Mouse (Mus musculus) megakaryocyte, adult 5-6 weeks (primary cell): ENCODE data around the gene Trim45. TPM values are rescaled to one million over a fixed set of nuclear protein-coding genes. Genes with fewer than 3 reads are reported as not detected.

Source experiments
- ATAC-seq: 2 replicates; pipeline ENCODE4 v1.8.0; 2016; ENCODE audit warnings: mild to moderate bottlenecking, inconsistent platforms; ENCODE audit not compliant: poor library complexity, severe bottlenecking
- total RNA-seq, 2 experiments: library from RNA; stranded (forward) in 1 of 2; stranded (reverse) in 1 of 2; fragments of 153-499, 151-499 nt in 1 of 2; fragments of 221-1000, 200-1000 nt in 1 of 2; gene quantifications; 2 replicates each; pipeline versions ENCODE4 v1.2.3 to v1.2.4; 2015 to 2017

The Trim45 gene
- 0.83 and 0.98 TPM in 2 replicates for total RNA-seq (2015)
- total RNA-seq (2017), result 2.4 and 4.4 TPM in 2 replicates

DNA sequence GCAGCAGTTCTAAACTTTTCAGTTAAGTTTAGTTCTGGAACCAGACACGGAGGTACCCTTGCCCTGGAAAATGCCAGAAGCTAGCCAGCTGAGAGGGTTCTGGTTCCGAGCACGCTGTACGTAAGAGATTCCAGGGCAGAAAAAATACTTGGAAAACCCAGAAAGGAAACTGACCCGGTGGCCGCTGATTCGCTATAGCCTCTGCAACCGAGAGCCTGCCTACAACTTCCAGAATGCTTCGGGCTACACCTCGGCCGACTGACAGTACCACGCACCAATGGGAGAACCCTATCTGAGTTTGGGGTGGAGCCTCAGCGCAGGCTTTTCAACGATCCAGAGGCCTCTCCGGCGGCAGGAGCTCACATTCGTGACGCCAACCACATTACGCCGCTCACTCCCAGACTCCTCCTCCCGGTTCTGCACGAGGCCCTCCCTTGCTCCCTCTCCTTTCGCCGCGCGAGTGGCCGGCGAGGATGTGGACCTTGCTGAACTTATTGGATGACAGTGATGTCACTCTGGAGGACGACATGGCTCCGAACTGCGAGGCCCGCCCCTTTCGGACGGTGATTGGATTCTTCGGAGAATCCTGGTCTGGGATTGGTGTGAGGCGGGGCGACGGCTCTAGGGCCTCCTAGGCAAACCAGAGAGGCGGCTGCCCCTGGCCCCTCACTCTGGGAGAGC is at the start of gene Trim45:
Gene Trim45 (plus strand): TSS at position 378 of the 681 bp plus-strand sequence.
- peak; percentile 84 for ATAC-seq

DNA sequence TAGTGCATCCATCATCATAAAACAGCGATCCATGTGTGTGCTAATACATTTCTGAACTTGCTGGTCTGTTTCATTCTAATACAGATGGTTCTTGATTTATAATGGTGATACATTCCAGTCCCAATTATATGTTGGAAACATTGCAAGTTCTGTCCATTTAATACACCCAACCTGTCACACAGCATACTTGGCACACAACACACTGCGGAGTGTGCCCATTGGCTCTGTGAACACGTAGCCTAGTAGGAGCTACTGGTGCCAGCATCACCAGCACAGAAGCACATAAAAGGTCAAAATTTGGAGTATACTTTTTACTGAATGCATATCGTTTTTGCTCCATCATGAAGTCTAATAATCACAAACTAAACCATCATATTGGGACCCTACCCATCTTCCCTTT is 44.9 kb upstream of the Trim45 start:
- no peak for ATAC-seq

DNA sequence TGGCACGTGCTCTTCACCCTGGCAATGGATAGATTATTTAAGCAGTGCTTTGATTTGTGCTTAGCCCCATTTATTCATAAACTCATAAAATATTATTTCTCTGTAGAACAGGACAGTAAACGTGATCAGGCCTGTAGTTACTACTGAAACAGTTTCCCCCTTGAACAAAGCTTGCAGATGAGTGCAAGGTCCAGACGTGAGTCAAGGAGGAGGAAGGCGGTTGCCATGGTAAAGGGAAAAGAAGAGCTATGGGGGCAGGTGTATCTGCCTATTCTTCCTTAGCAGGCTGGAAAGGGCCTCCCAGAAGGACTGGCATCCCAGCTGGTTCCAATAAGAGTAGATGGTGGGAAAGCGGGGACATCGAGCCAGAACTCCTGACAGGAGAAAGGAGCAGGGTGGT is 40.6 kb upstream of the Trim45 start:
- no peak for ATAC-seq

DNA sequence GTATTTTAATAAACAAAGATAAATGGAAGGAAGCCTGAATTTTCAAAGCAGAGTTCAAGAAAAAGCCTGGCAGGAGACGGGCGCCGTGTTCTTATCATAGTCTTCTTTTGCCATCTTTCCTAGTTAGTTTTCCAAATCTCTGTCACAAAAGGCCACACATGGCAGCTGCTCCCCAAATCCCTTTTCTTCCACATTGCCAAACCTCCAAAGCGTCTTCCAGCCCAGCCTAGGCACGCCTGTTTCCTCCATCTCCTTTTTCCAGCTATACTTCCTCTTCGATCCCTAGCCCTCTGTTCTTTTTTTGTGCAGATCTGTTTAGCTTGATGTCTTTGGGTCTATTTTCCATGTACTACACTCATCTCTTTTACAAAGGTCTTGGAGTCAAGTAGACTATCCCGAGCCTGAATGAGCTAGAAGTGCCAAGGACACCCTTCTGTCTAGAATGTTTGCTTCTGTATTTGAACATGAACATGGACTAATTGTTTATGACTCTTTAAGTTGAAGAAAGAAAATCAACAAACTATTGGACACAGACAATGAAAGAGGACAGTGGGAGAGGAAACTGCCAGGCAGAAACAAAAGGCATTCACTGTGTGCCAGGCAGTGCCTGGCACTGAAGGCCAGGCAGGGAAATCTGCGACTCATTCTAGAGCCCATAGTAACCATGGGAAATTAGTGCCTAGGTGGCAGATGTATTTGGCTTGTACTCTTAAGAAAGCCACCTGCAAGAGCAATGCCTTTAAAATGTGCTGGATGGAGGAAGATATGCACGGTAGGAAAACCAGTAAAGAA is 40.0 kb upstream of the Trim45 start:
- ATAC-seq, result no peak

DNA sequence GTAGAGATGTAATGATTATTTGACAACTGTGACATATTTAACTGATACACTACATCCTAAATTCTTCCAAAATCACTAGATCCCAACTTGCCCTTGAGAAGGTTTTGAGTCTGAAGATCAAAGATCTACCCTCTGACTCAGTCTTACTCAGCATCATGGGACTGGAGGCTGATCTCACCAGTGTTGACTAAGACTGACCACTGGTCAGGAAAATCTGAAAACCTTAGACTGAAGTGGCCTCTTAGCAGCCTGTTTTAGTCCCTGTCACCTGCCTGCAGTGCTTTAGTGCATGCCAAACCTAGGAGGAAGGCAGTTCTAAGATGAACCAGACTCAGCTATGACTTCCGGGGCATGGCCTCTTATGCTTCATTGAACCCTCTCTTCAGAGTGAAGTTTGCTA is 32.8 kb upstream of the Trim45 start:
- no peak for ATAC-seq

DNA sequence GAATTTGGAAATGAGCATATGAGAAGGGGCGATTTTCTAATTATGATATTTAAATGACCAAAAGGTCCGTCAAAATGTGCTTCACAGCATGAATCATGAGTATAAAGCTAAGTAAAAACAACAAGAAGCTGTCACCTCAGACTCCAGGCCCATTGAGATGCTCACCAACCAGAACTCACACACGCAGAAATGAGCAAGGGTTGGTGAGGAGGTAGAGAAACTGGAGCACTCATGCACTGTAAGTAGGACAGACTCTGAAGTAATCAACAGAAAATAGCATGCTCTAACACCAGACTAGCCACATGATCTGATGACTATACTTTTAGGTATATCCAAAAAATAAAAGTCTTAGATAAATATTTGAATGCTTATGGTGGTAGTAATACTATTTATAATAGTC is 31.6 kb upstream of the Trim45 start:
- no peak for ATAC-seq

DNA sequence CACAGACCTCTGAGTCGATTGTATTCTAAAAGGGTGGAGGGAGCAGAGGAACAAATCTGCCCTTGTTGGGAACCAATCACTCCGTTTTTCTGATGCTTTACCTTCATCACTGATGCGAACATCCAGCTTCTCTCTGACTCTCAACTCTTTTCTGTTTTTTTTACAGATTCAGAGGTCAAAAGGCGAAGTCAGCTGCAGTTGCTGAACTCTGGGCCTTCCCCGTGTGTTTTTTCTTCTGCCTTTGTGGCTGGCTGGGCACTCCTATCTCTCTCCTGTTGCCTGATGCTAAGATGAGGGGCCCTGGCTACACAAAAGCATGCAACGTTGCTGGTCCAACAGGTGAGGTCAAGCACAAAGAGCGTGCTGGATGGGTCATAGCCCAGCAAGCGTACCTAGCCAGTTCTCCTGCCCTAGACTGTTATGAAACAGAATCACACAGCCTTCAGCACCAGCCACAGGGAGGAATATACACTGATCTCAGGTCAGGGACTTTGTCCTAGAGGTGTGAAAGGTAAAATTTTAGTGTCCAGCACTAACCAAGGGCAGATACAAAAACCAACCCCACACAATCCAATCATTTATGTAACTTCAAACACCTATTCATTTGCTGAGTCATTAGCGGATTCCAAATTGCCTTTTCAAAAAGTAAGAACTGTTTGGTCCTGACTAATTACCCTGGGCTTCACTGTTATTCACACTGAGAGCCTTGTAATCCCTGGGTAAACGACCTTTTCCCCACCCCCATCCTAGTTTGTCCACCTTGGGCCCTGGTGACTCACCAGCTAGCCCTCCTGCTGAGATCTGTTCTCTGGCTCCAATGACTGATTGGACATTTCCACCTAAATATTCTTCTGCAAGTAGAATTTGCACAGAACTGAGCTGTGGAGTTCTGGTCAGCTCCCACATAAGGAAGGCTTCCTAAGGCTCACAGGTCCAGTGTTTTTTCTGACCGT is 29.3 kb upstream of the Trim45 start:
- ATAC-seq, result no peak

DNA sequence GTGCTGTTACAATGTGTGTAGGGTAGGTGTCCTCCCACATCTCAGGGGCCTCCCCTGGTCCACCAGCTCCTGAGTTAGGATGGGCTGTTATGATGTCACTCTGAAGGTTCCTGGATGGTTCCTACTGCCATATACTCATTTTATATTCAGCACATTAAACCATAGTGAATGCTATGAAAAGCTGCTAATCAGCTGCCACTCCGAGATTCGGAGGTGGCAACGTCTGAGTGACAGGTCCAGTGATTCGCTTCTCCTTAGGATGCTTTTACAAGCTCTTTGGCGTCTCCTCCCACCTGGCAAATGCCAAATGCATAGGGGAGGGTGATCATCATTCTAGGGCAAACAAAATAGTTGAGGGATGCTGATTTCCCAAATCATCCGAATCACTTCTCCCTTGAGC is 26.5 kb upstream of the Trim45 start:
- no peak for ATAC-seq

DNA sequence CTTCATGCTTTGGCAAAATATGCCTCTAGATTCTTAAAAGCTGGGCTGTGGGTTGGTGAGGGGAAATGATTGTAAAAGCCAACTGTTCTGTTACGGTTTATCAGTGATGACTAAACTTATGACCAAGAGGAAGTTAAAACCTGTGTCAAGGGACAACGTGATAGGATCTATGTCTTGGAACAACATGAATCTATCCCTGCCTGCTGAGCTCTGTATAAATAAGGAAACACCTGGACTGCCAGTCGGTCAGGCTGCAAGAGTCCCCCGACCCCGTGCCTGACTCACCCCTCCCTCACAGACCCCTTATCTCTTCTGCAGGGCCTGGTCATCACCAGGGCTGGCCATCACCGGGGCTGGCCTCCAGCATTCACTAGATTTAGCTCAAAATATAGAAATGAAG is 15.9 kb upstream of the Trim45 start:
- ATAC-seq, result peak; percentile 49

DNA sequence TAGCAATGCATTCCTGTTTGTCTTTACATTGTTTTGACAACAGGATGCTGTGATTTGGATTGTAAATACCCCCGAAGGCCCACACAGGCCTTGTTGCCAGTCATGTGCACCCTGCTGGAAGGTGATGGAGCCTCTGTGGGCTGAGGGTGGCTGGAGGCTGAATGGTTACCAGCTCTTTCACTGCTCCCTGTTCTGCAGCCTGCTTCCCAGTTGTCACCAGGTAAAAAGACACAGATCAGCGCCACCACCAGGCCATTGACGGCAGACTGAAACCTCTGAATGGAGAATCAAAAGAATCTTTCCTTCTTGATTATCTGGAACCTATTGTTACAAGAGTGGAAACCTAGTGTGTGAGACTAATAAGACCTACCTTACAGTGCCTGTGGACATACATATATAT is 15.1 kb upstream of the Trim45 start:
- no peak for ATAC-seq

DNA sequence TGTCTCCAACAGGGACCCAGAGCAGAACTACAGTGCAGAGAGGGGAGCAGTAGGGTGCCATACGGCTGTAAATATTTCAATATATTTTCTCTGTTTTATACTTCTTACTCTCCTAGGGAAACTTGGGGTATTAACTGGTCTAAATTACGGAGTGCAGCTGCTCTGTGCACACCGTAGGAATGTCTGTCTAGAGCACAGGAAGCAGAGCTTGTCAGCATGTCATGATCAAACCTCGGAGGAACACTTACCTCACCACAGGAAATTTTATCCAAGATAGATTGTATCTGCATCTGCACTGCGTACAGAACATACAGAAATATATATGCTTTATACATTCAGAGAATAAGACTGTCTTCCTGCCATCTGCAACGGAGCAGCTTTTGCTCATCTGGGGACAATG is 13.4 kb upstream of the Trim45 start:
- 0 out of 2 replicates have a peak, but pooled peaks have one; percentile 20 for ATAC-seq

DNA sequence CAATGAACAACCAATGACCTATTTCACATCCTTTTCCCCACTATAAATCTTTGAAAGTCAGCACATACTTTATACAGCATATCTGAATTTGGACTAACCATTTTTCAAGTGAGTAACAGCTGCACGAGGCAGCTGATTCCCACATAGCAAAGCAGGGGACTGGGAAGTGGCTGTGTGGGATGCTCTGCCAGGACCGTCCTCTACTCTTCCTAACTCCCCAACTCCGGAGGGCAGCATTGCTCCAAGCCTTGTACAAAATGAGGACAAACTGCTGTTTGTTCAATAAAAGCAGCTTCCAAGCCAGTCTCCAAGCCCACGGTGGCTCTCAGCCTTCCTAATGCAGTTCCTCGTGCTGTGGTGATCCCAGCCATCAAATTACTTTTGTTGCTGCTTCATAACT is 11.4 kb upstream of the Trim45 start:
- ATAC-seq, result no peak

DNA sequence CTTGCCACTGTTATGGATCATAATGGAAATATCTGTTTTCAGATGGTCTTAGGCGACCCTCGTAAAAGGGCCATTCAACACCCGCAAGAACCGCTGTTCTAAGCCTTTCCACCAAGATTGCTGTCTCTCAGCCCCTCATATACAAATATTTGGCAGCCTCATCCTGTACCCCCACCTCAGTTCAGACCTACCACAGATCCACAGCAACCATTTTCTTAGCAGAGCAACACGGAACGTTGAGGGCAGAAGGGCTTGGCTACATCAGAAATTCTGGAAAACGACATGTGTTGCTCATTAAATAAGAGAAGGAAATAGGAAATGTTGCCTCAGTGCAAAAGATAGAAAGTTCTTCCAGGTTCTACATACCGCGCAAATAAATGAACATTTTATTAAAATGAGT is 11.0 kb upstream of the Trim45 start:
- ATAC-seq, result no peak

DNA sequence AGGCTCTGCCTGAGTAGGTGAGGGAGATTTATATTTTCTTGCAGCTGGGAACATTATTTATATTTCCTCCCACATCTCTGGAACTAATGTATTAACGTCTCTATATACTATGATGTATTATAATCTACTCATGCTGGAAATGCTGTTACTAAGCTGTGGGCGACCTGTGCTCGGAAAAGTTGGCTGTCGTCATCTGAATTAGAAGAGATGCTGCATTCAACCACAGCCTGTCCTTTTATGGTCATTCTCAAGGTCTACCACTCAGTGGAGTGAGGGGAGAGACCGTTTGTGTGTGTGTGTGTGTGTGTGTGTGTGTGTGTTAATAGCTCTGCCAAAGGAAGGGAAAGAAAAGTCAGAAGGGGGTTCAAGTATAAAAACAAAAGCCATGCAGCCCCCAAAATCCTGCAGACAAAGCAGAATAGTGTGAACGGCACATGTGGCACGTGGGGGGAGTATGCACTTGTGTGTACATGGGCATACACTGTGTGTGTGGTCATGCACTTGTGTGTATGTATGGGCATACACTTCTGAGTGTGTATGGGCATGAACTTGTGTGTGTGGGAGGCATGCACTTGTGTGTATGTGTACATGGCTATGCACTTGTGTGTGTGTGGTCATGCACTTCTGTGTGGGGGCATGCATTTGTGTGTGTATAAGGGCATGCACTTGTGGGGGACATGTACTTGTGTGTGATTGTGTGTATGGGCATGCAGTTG is 10.3 kb upstream of the Trim45 start:
- no peak for ATAC-seq

DNA sequence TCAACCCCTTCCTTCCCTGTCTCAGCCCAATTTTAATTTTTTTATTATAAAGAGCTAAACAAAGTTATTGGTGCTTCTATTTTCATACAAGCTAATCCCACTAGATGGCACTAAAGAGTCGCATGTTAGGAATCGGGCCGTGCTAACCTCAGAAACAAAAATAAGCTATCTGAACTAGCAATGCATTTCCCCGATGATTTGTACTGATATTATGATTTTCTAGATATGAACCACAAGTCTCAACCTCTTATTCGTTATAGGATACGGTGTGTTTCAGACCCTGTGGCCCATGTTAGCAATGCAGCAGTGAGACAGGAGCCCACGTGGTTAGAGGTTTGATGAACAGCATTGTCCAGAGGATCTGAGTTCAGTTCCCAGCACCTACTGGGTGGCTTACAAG is 5.2 kb upstream of the Trim45 start:
- ATAC-seq, result peak; percentile 75

DNA sequence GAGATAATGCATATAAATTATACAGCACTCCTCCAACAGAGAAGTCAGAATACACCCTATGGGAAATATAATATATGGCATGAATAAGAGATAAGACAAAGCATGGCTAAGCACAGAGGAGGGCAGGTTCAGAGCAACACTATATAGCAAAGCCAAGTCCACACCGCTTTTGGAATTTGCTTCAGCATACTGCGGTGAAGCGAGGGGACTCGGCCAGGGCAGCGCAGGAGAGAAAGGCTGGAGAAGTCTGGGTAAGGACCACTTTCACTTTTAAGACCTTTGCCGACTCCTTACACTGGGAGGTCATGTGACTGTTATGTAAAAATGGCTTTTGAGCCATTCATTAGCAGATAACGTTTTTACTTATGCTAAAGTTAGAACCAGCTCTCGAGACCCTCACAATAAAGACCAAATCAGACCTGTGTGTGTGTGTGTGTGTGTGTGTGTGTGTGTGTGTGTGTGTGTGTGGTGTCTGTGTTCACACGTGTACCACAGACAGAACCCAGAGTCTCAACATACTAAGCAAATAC is 1.3 kb upstream of the Trim45 start:
- no peak for ATAC-seq

DNA sequence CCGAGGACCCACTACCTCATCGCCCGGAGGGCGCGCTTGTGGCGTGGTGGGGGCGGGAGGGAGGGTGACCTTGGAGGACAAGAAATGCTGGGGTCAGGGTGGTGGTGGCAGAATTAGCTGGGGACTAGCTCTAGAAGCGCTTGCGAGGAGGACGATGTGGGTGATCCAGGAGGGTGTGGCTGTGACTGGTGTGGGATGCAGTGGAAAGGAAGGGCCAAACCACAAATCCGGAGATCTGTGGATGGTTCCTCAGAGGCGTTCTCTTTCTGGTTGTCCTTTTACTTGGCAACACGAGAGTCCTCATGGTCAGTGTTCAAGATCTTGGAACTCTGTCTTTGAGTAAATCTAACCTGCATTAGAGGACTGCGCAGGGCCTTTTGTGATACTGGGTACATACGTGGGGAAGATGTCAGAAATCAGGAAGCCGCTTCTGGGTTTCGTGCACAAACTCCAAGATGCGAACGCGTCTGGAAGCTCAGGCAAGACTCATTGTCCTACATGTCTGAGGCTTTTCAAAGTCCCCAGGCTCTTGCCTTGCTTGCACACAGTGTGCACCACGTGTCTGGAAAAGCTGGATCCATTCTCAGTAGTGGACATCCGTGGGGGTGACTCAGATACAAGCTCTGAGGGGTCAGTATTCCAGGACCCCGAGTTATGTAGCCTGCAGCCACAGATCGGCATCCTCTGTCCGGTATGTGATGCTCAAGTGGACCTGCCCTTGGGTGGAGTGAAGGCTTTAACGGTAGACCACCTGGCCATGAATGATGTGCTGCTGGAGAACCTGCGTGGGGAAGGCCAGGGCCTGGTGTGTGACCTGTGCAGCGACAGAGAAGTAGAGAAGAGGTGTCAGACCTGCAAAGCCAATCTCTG is 739 bp downstream of the Trim45 start:
- ATAC-seq, result peak; percentile 5

DNA sequence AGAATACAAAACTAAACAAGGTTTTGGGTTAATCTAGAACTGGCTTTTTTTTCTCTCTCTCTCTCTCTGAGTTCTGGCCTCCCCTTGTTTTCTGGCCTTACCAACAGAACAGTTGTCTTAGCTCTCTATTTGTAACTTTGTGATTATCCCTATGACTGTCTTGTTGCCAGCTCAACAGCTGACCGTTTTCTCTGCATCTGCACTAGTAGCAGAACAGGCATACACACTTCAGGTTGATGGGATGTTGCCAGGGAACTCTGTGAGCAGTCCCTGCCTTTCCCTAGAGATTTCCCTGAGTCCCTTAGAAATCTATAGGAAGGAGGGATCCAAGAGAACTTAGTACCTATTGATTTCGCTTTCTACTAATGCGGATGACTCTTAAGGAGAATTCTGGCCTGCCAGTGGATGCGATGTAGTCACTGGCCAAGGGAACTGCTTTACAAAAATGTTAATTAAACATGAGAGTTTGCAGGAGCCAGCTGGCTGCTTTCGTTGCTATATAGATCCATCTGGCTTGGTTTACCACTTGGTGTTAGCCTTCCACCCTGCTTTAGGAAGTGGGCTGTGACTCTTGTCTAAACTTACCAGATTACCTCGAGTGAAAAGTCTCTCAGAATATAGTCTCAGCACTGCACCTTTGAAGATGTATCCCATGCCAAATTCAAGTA is 2.2 kb downstream of the Trim45 start:
- no peak for ATAC-seq

DNA sequence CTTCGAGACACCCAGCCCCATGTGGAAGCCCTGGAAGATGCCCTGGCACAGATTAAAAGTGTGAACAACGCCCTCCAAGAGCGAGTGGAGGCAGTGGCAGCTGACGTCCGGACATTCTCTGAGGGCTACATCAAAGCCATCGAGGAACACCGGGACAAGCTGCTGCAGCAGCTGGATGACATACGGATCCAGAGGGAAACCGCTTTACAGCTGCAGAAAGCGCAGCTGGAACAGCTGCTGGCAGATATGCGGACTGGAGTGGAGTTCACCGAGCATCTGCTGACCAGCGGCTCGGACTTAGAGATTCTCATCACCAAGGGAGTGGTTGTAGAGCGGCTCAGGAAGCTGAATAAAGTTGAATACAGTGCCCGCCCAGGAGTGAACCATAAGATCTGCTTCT is 3.2 kb downstream of the Trim45 start:
- ATAC-seq, result no peak
